Mouse (Mus musculus) spleen, embryonic (tissue): Measurements from ENCODE around the gene Prps2.

Experiments used
- CTCF ChIA-PET: fragments of 350-600 bp; sonication (Branson Sonifier 250); formaldehyde crosslinking; loops from one replicate; lab custom pipeline; 2022; lab: Charles Lee

Gene Prps2

GRCm38 (mm10) chrX:167382047-167382853 lies at the start of gene Prps2:
Gene Prps2 (minus strand): TSS chrX:167382749.
- CTCF ChIA-PET, result no interaction called here

GRCm38 (mm10) chrX:167417654-167418053 lies 35.1 kb upstream of the Prps2 start:
- CTCF ChIA-PET, result no interaction called here

GRCm38 (mm10) chrX:167394940-167395339 lies 12.4 kb upstream of the Prps2 start:
- CTCF ChIA-PET, result no interaction called here

- CTCF ChIA-PET, result no interaction called here
These were observed 4.1 kb upstream of the Prps2 start for GRCm38 (mm10) chrX:167386647-167387046.

- CTCF ChIA-PET, result no interaction called here
These were observed 271 bp upstream of the Prps2 start for GRCm38 (mm10) chrX:167382854-167383186.

- CTCF ChIA-PET, result no interaction called here
These were observed 934 bp downstream of the Prps2 start for GRCm38 (mm10) chrX:167381583-167382046.

GRCm38 (mm10) chrX:167380073-167380472 lies 2.5 kb downstream of the Prps2 start:
- CTCF ChIA-PET, result no interaction called here

GRCm38 (mm10) chrX:167361231-167361630 lies 21.3 kb downstream of the Prps2 start:
- CTCF ChIA-PET, result interaction anchor here (1.2 kb wide), 1 partner anchor 8 kb away, joined by 3 read pairs; no protein-coding TSS in a partner anchor

- CTCF ChIA-PET, result interaction anchor here (0.5 kb wide), 1 partner anchor 20 kb away, joined by 12 read pairs; no protein-coding TSS in a partner anchor
These were observed 22.8 kb downstream of the Prps2 start for GRCm38 (mm10) chrX:167359704-167360103.

- CTCF ChIA-PET, result interaction anchor here (0.6 to 0.9 kb wide), 2 partner anchors 19 to 68 kb away, joined by 3 to 4 read pairs; no protein-coding TSS in a partner anchor
These were observed 25.1 kb downstream of the Prps2 start for GRCm38 (mm10) chrX:167357415-167357814.

GRCm38 (mm10) chrX:167355965-167356364 lies 26.6 kb downstream of the Prps2 start:
- CTCF ChIA-PET, result no interaction called here

- CTCF ChIA-PET, result no interaction called here
These were observed 28.9 kb downstream of the Prps2 start for GRCm38 (mm10) chrX:167353617-167354016.

GRCm38 (mm10) chrX:167346440-167346839 lies 36.1 kb downstream of the Prps2 start:
- CTCF ChIA-PET, result interaction anchor here (0.6 to 0.7 kb wide), 2 partner anchors 390 to 1230 kb away, joined by 3 to 9 read pairs; no protein-coding TSS in a partner anchor

- CTCF ChIA-PET, result no interaction called here
These were observed 38.2 kb downstream of the Prps2 start for GRCm38 (mm10) chrX:167344356-167344755.

GRCm38 (mm10) chrX:167341811-167342210 lies 40.7 kb downstream of the Prps2 start:
- CTCF ChIA-PET, result no interaction called here

GRCm38 (mm10) chrX:167340190-167340589 lies 42.4 kb downstream of the Prps2 start:
- CTCF ChIA-PET, result interaction anchor here (0.7 kb wide), 2 partner anchors 13 to 19 kb away, joined by 6 to 12 read pairs; no protein-coding TSS in a partner anchor

GRCm38 (mm10) chrX:167337990-167338389 lies 44.6 kb downstream of the Prps2 start:
- CTCF ChIA-PET, result interaction anchor here (1.2 kb wide), 1 partner anchor 10 kb away, joined by 3 read pairs; no protein-coding TSS in a partner anchor

- CTCF ChIA-PET, result no interaction called here
These were observed 48.0 kb downstream of the Prps2 start for GRCm38 (mm10) chrX:167334571-167334970.

- CTCF ChIA-PET, result no interaction called here
These were observed 49.9 kb downstream of the Prps2 start for GRCm38 (mm10) chrX:167332607-167333006.

- CTCF ChIA-PET, result no interaction called here
These were observed 51.6 kb downstream of the Prps2 start for GRCm38 (mm10) chrX:167330993-167331392.

GRCm38 (mm10) chrX:167330399-167330798 lies 52.1 kb downstream of the Prps2 start, which contains the start of gene Tlr7:
Gene Tlr7 (minus strand): TSS chrX:167330558.
- CTCF ChIA-PET, result interaction anchor here (0.6 kb wide), 1 partner anchor 46 kb away, joined by 7 read pairs; no protein-coding TSS in a partner anchor

- CTCF ChIA-PET, result no interaction called here
These were observed 52.9 kb downstream of the Prps2 start for GRCm38 (mm10) chrX:167329620-167330019.

GRCm38 (mm10) chrX:167329098-167329497 lies 53.5 kb downstream of the Prps2 start:
- CTCF ChIA-PET, result no interaction called here
